Mouse (Mus musculus): ENCODE data around the gene Safb. TPM values are rescaled to one million over a fixed set of nuclear protein-coding genes. Genes with fewer than 3 reads are reported as not detected.

The Safb gene
- polyA plus RNA-seq (2014; fragmentation: Illumina TruSeq; extraction: RNeasy Lipid Tissue Mini Kit (QIAGEN cat#74804); ENCODE audit: insufficient read depth, low read depth, low replicate concordance), result 55.7 TPM

GRCm38 (mm10) chr17:56584257-56585130 lies at the start of gene Safb, which contains the start of gene Safb2:
Safb (plus strand) TSS chr17:56584825.
Safb2 (minus strand) TSS chr17:56584585.

GRCm38 (mm10) chr17:56554122-56554551 lies 30.5 kb upstream of the Safb start, which contains the start of gene Gm20219:
Gm20219 (minus strand) TSS chr17:56554387.

GRCm38 (mm10) chr17:56609452-56610171 lies 25.0 kb downstream of the Safb start, which contains the start of gene 2410015M20Rik:
2410015M20Rik (minus strand) TSS chr17:56609771.

GRCm38 (mm10) chr17:56613236-56613844 lies 28.7 kb downstream of the Safb start, which contains the start of gene Rpl36:
Rpl36 (plus strand) TSS chr17:56613416.

GRCm38 (mm10) chr17:56626754-56627470 lies 42.3 kb downstream of the Safb start, which contains the start of gene Lonp1:
Lonp1 (minus strand) TSS chr17:56626887.

GRCm38 (mm10) chr17:56627530-56628277 lies 43.1 kb downstream of the Safb start, which contains the start of gene Catsperd:
Catsperd (plus strand) TSS chr17:56628143.

Other genes with a start within 250 kb of the Safb start
- 10.7 TPM for gene Ptprs, start 108.3 kb upstream of the Safb start, polyA plus RNA-seq (2014; fragmentation: Illumina TruSeq; extraction: RNeasy Lipid Tissue Mini Kit (QIAGEN cat#74804); ENCODE audit: insufficient read depth, low read depth, low replicate concordance)
- not detected for gene Znrf4, start 72.4 kb upstream of the Safb start, polyA plus RNA-seq (2014; fragmentation: Illumina TruSeq; extraction: RNeasy Lipid Tissue Mini Kit (QIAGEN cat#74804); ENCODE audit: insufficient read depth, low read depth, low replicate concordance)
- 3.3 TPM for gene Gm20219, start 30.4 kb upstream of the Safb start, polyA plus RNA-seq (2014; fragmentation: Illumina TruSeq; extraction: RNeasy Lipid Tissue Mini Kit (QIAGEN cat#74804); ENCODE audit: insufficient read depth, low read depth, low replicate concordance)
- gene Safb2, start 240 bp upstream of the Safb start, polyA plus RNA-seq (2014; fragmentation: Illumina TruSeq; extraction: RNeasy Lipid Tissue Mini Kit (QIAGEN cat#74804); ENCODE audit: insufficient read depth, low read depth, low replicate concordance), result 37.8 TPM
- 148 TPM for gene 2410015M20Rik, start 24.9 kb downstream of the Safb start, polyA plus RNA-seq (2014; fragmentation: Illumina TruSeq; extraction: RNeasy Lipid Tissue Mini Kit (QIAGEN cat#74804); ENCODE audit: insufficient read depth, low read depth, low replicate concordance)
- gene Rpl36, start 28.6 kb downstream of the Safb start, polyA plus RNA-seq (2014; fragmentation: Illumina TruSeq; extraction: RNeasy Lipid Tissue Mini Kit (QIAGEN cat#74804); ENCODE audit: insufficient read depth, low read depth, low replicate concordance), result 1,805 TPM
- 24.9 TPM for gene Lonp1, start 42.1 kb downstream of the Safb start, polyA plus RNA-seq (2014; fragmentation: Illumina TruSeq; extraction: RNeasy Lipid Tissue Mini Kit (QIAGEN cat#74804); ENCODE audit: insufficient read depth, low read depth, low replicate concordance)
- gene Catsperd, start 43.3 kb downstream of the Safb start, polyA plus RNA-seq (2014; fragmentation: Illumina TruSeq; extraction: RNeasy Lipid Tissue Mini Kit (QIAGEN cat#74804); ENCODE audit: insufficient read depth, low read depth, low replicate concordance), result 0.23 TPM
- 35.0 TPM for gene Ranbp3, start 88.5 kb downstream of the Safb start, polyA plus RNA-seq (2014; fragmentation: Illumina TruSeq; extraction: RNeasy Lipid Tissue Mini Kit (QIAGEN cat#74804); ENCODE audit: insufficient read depth, low read depth, low replicate concordance)
- gene Ndufa11, start 132.9 kb downstream of the Safb start, polyA plus RNA-seq (2014; fragmentation: Illumina TruSeq; extraction: RNeasy Lipid Tissue Mini Kit (QIAGEN cat#74804); ENCODE audit: insufficient read depth, low read depth, low replicate concordance), result 261 TPM
- gene Vmac, start 133.2 kb downstream of the Safb start, polyA plus RNA-seq (2014; fragmentation: Illumina TruSeq; extraction: RNeasy Lipid Tissue Mini Kit (QIAGEN cat#74804); ENCODE audit: insufficient read depth, low read depth, low replicate concordance), result 19.7 TPM
- gene Nrtn, start 172.7 kb downstream of the Safb start, polyA plus RNA-seq (2014; fragmentation: Illumina TruSeq; extraction: RNeasy Lipid Tissue Mini Kit (QIAGEN cat#74804); ENCODE audit: insufficient read depth, low read depth, low replicate concordance), result 2.7 TPM
- gene Dus3l, start 179.9 kb downstream of the Safb start, polyA plus RNA-seq (2014; fragmentation: Illumina TruSeq; extraction: RNeasy Lipid Tissue Mini Kit (QIAGEN cat#74804); ENCODE audit: insufficient read depth, low read depth, low replicate concordance), result 18.8 TPM
- 0.23 TPM for gene Prr22, start 185.4 kb downstream of the Safb start, polyA plus RNA-seq (2014; fragmentation: Illumina TruSeq; extraction: RNeasy Lipid Tissue Mini Kit (QIAGEN cat#74804); ENCODE audit: insufficient read depth, low read depth, low replicate concordance)
- gene Rfx2, start 246.2 kb downstream of the Safb start, polyA plus RNA-seq (2014; fragmentation: Illumina TruSeq; extraction: RNeasy Lipid Tissue Mini Kit (QIAGEN cat#74804); ENCODE audit: insufficient read depth, low read depth, low replicate concordance), result 5.4 TPM

Measured in lung, adult 10 weeks (tissue).